Mouse (Mus musculus) lung, postnatal 0 days (tissue): ENCODE measurements around the gene Kif28.

Source experiments
- CTCF ChIP-seq: IDR thresholded peaks from 2 replicates; pipeline ENCODE4 v1.5.1; 2016; ENCODE audit warnings: antibody characterized with exemption, mild to moderate bottlenecking
- EP300 ChIP-seq: IDR thresholded peaks from 2 replicates; pipeline ENCODE4 v1.6.1; 2016; ENCODE audit warnings: antibody characterized with exemption, mild to moderate bottlenecking, control low read depth

GRCm38 (mm10) chr1:179663065-179663464, 82.0 kb downstream of the Kif28 start:
- no peak for TF ChIP-seq CTCF
- TF ChIP-seq EP300: no peak
